Mouse (Mus musculus) stomach, embryonic 16.5 days (tissue): ENCODE measurements around the gene Kansl2. TPM values are rescaled to one million over a fixed set of nuclear protein-coding genes. Genes with fewer than 3 reads are reported as not detected.

Experiments used
- ATAC-seq: fragments of 200-750 bp; cut with Nextera tagmentation; 2 replicates; pipeline ENCODE4 v1.8.0; 2017; ENCODE audit warnings: moderate number of reproducible peaks, moderate TSS enrichment; ENCODE audit not compliant: insufficient read depth, low FRiP score
- H3K27ac ChIP-seq: fragments of 300-500 bp; sonication (generic); 2 replicates; pipeline ENCODE4 v1.5.1; 2014; ENCODE audit warnings: low read length
- H3K27me3 ChIP-seq: fragments of 300-500 bp; sonication (generic); 2 replicates; pipeline ENCODE4 v1.6.1; 2014; ENCODE audit warnings: low read length, control low read depth, mixed read lengths; ENCODE audit not compliant: control insufficient read depth, insufficient read depth
- H3K36me3 ChIP-seq: fragments of 300-500 bp; sonication (generic); 2 replicates; pipeline ENCODE4 v1.6.1; 2014; ENCODE audit warnings: low read length; ENCODE audit not compliant: control insufficient read depth, insufficient read depth
- H3K4me1 ChIP-seq: fragments of 300-500 bp; sonication (generic); 2 replicates; pipeline ENCODE4 v1.6.1; 2014; ENCODE audit warnings: low read length, control low read depth, mixed read lengths; ENCODE audit not compliant: control insufficient read depth, insufficient read depth
- H3K4me2 ChIP-seq: fragments of 300-500 bp; sonication (generic); 2 replicates; pipeline ENCODE4 v1.6.1; 2014; ENCODE audit warnings: low read depth, low read length, mixed read lengths
- H3K4me3 ChIP-seq: fragments of 300-500 bp; sonication (generic); replicated peaks from 2 replicates; pipeline ENCODE4 v1.5.1; 2014; ENCODE audit warnings: mild to moderate bottlenecking, low read length
- H3K9ac ChIP-seq: fragments of 300-500 bp; sonication (generic); 2 replicates; pipeline ENCODE4 v1.6.1; 2014; ENCODE audit warnings: low read length
- H3K9me3 ChIP-seq: fragments of 300-500 bp; sonication (generic); replicated peaks from 2 replicates; pipeline ENCODE4 v1.6.1; 2016; ENCODE audit warnings: low read length, control low read depth; ENCODE audit not compliant: control insufficient read depth
- WGBS: fragments of 180-500 bp; shearing (Covaris S2); extraction: QIAGEN DNeasy Blood & Tissue Kit; methylation state at CpG from one replicate; pipeline ENCODE4 v1.1.7; 2014; 5-methylcytosine and 5-hydroxymethylcytosine counted together
- polyA plus RNA-seq: library from polyadenylated mRNA; unstranded; fragments of >200 nt; fragmentation: Nextera tagmentation; extraction: Ambion mirVana; gene quantifications from 2 replicates; pipeline ENCODE4 v1.2.1, GENCODE M21; 2015

The Kansl2 gene
- 65.1 and 66.9 TPM in 2 replicates for polyA plus RNA-seq

DNA sequence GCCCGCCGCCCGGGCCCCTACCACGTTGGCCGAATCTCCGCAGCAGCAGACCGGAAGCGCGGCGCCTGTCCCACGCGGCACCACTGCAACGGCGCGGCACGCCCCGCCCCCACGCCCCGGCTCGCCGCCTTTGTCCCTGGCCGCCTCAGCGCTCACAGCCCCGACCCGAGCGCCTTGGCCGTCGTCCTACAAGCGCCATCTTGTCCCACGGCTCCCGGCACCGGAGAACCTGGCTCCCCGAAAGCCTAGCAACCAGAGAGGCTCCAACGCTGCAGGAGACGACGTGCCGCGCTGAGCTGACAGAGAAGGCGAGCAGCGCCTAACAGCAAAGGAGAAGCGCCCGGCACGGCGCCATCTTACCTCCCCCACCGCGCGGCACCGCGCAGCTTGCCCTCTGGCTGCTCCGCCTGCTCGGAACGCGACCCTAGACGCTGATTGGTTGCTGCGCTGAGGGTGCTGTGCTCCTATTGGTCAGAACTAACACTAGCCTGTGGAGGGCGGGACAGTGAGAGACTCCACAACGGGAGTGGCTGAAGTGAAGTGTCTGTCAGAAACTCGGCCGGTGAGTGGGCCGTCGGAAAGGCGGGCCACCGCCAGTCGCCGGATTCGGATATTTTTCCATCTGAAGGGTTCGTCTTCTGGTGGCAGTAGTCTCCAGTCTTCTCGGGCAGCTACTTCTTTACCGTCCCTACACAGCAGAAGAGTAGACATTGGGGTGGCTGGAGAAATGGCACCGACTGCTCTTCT is at the start of gene Kansl2:
Gene Kansl2, minus strand, starts transcription at position 384 of the 747 bp plus-strand sequence.
- H3K4me2 ChIP-seq, result peak within 1 kb of the TSS; percentile 91
- H3K9me3 ChIP-seq, result no peaks in the 10 kb centered on the region
- H3K9ac ChIP-seq, result peak within 1 kb of the TSS; percentile 96
- peaks cover 7% of the 10 kb centered on the region; the same call in 1 of the 2 replicates for H3K4me1 ChIP-seq
- H3K36me3 ChIP-seq, result peaks cover 15% of the 10 kb centered on the region
- under 1% methylated on average over 69 of the region's 70 CpGs for WGBS
- ATAC-seq, result peak; percentile 100
- peak within 1 kb of the TSS; percentile 86 for H3K4me3 ChIP-seq
- peak within 1 kb of the TSS; percentile 99 for H3K27ac ChIP-seq
- H3K27me3 ChIP-seq, result no peaks in the 10 kb centered on the region

DNA sequence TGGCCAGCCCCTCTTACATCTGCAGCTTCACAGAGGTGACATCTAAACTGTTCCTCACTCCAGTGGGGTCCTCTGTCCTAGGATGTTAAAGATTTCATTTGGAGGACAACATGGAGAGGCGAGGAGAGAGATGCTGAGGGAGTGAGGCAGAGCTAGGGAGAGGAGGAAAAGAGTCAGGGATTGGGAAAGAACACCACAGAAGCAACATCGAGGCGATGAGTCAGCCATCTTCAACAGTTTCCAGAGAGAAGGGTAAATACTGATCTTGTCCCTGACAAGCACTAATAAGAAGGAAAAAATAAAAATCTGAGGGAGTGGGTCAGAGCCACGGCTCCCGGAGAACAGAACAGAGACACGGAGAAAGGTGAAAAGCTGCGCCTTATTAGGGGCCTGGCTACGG is 48.9 kb upstream of the Kansl2 start:
- H3K9ac ChIP-seq, result no peak overlapping the region
- no peaks in the 10 kb centered on the region for H3K27me3 ChIP-seq
- H3K4me1 ChIP-seq, result no peaks in the 10 kb centered on the region
- no peaks in the 10 kb centered on the region for H3K36me3 ChIP-seq
- no peaks in the 10 kb centered on the region for H3K9me3 ChIP-seq
- no peak overlapping the region for H3K27ac ChIP-seq
- no peak overlapping the region for H3K4me3 ChIP-seq
- 72% methylated on average over 8 of the region's 8 CpGs for WGBS
- ATAC-seq, result no peak
- no peak overlapping the region for H3K4me2 ChIP-seq

DNA sequence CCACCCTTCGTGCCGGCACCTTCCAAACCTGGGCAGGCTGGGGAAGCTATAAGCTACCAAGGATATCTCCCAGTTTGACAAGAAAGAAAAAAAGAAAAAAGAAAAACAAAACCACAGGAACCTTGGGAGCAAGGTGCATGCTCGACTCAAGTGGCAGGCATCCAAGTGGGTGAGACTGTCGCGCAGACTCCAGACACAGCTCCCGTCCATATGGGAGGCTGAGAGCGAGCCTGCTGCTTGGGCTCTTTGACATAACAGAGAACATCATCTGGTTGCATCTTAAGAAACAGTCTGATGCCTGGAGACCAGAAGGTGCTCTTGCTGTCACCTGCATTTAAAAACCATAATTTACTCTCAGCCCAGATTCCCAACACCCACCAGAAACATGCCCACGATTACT is 48.3 kb upstream of the Kansl2 start:
- Histone ChIP-seq H3K27ac (no peak overlapping the region), H3K9ac (no peak overlapping the region), H3K36me3 (no peaks in the 10 kb centered on the region), H3K4me1 (no peaks in the 10 kb centered on the region), H3K4me3 (no peak overlapping the region), H3K9me3 (no peaks in the 10 kb centered on the region), H3K4me2 (no peak overlapping the region), H3K27me3 (no peaks in the 10 kb centered on the region)
- ATAC-seq, result no peak
- 67% methylated on average over 8 of the region's 8 CpGs for WGBS

DNA sequence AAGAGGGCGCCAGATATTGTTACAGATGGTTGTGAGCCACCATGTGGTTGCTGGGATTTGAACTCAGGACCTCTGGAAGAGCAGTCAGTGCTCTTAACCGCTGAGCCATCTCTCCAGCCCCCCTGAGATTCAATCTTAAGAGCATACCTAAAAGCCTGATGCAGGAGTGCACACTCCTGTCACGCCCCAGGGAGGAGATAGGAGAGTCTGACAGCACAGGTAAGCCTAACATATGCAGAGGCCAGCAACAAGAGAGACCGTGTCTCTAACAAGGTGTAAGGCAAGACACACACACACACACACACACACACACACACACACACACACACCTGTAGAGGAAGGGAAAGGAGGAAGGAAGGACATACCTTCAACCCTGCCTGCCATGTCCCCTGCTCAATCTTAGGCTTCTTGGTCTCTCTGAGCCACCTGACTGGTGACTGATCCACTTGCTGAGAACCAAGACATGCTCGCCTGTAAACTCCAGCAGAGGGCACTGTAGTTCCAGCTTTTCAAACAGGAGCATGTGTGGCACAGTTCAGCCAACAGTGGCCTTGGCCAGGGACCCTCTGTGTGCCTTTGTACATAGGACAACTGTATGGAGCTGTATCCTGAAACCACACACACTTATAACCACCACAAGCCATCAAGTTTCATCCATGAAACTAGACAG is 45.9 kb upstream of the Kansl2 start:
- Histone ChIP-seq H3K27ac (no peak overlapping the region), H3K9ac (no peak overlapping the region), H3K4me2 (no peak overlapping the region), H3K9me3 (no peaks in the 10 kb centered on the region), H3K36me3 (no peaks in the 10 kb centered on the region), H3K27me3 (no peaks in the 10 kb centered on the region), H3K4me1 (no peaks in the 10 kb centered on the region), H3K4me3 (no peak overlapping the region)
- ATAC-seq, result peak; percentile 72
- WGBS, result 58% methylated on average over 5 of the region's 5 CpGs

DNA sequence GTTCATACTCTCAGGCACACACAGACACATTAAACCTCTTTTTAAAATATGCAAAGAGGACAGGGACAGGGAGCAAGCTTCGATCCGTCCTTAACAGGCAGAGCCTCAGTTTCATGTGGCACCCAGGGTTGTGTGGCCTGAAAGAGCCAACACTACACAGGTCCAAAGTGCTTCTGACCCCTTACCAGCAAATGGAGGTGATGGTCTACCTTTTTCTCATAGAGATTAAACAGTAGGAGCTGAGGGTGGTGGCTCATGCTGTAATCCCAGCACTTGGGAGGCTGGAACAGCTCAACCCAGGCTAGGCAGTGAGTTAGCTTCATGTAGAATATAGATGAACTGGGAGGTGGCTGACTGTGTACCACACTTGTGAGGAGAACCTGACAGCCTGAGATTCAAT is 45.2 kb upstream of the Kansl2 start:
- Histone ChIP-seq H3K27ac (no peak overlapping the region), H3K4me2 (no peak overlapping the region), H3K4me1 (no peaks in the 10 kb centered on the region), H3K4me3 (no peak overlapping the region), H3K9me3 (no peaks in the 10 kb centered on the region), H3K27me3 (no peaks in the 10 kb centered on the region), H3K36me3 (no peaks in the 10 kb centered on the region), H3K9ac (no peak overlapping the region)
- WGBS, result 92% methylated on average over 2 of the region's 2 CpGs
- no peak for ATAC-seq

DNA sequence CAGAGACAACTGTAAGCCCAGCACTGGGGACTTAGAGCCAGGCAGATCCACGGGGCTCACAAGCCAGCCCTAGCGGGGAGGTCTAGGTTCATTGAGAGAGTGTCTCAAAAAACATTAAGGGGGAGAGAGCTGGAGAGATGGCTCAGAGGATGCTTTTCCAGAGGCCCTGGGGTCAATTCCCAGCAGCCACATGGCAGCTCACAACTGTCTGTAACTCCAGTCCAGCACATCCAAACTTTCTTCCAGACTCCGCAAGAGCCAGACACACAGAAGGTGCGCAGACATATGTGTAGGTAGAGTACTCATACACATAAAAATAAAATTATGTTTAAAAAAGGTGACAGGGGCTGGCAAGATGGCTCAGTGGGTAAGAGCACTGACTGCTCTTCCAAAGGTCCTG is 39.2 kb upstream of the Kansl2 start:
- no peaks in the 10 kb centered on the region for H3K9me3 ChIP-seq
- WGBS, result 73% methylated on average over 4 of the region's 4 CpGs
- H3K27ac ChIP-seq, result no peak overlapping the region
- no peak overlapping the region for H3K4me3 ChIP-seq
- peaks cover 6% of the 10 kb centered on the region for H3K4me1 ChIP-seq
- H3K9ac ChIP-seq, result no peak overlapping the region
- H3K4me2 ChIP-seq, result no peak overlapping the region
- no peak for ATAC-seq
- no peaks in the 10 kb centered on the region for H3K36me3 ChIP-seq
- no peaks in the 10 kb centered on the region for H3K27me3 ChIP-seq

DNA sequence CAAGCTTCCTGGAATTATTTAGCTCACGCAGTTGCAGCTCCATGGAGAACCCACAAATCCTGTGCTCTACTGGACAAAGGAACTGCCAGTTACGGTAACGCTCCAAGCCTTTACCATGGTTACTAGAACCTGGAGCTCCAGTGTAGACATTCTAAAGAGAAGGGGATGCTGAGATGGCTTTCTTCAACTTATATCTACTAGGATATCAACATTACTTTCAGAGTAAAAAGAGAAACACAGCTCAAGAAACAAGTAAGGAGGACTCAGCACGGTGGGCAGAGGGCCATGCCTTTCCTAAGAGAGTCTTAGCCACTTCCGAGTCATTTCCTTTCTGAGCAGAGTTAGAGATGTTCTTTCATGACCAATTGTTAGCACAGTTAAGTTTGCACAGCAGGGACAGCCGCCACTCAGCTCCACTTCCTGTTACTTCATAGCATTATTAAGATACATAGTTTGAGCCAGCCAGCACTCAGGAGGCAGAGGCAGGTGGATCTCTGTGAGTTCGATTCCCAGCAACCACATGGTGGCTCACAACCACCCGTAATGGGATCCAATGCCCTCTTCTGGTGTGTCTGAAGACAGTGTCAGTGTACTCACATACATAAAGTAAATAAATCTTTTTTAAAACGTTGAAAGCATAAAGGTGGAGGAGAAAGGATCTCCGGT is 36.9 kb upstream of the Kansl2 start, which contains the start of the genes Ccnt1 and 4930415O20Rik:
Gene Ccnt1, minus strand, starts transcription at position 51 of the 666 bp plus-strand sequence.
Gene 4930415O20Rik, plus strand, starts transcription at position 132 of the 666 bp plus-strand sequence.
- 75% methylated on average over 10 of the region's 10 CpGs for WGBS
- Histone ChIP-seq H3K4me3 (no peak within 1 kb of the TSS), H3K4me1 (peaks cover 10% of the 10 kb centered on the region), H3K9ac (no peak within 1 kb of the TSS), H3K4me2 (no peak within 1 kb of the TSS), H3K36me3 (no peaks in the 10 kb centered on the region; the same call in 1 of the 2 replicates), H3K9me3 (no peaks in the 10 kb centered on the region), H3K27me3 (no peaks in the 10 kb centered on the region), H3K27ac (no peak within 1 kb of the TSS)
- ATAC-seq, result no peak

DNA sequence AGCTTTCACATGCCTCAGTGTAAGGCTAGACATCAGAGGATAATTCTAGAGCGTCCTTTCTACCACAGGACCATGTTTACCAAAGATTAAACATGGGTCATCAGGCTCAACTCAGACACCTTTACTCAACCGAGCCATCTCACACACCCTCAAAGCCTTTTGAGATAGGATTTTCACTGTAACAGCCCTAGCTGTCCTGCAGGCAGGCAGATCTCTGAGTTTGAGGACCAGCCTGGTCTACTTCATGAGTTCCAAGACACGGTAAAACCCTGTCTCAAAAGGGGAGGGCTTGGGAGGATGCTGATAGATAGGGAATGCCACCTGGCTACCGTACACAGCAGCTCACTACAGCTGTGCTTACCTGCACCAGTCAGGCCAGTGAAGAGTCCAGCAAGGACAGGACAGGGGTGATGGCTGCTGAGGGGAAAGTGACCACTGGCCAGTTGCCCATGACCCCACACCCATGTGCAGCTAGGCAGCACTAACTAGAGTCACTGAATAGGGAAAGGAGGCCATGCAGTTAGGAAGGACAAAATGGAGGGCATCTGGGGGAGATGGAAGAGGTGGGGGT is 35.8 kb upstream of the Kansl2 start:
- no peak overlapping the region for H3K27ac ChIP-seq
- H3K36me3 ChIP-seq, result no peaks in the 10 kb centered on the region; the same call in 1 of the 2 replicates
- 74% methylated on average over 4 of the region's 4 CpGs for WGBS
- H3K27me3 ChIP-seq, result no peaks in the 10 kb centered on the region
- H3K9ac ChIP-seq, result no peak overlapping the region
- no peak for ATAC-seq
- H3K4me3 ChIP-seq, result no peak overlapping the region
- no peak overlapping the region for H3K4me2 ChIP-seq
- H3K9me3 ChIP-seq, result no peaks in the 10 kb centered on the region
- H3K4me1 ChIP-seq, result peaks cover 21% of the 10 kb centered on the region
